Mouse (Mus musculus) lung, postnatal 0 days (tissue): Measurements from ENCODE around the gene Fdx1l.

Source experiments
- CTCF ChIP-seq: IDR thresholded peaks from 2 replicates; pipeline ENCODE4 v1.5.1; 2016; ENCODE audit warnings: antibody characterized with exemption, mild to moderate bottlenecking
- EP300 ChIP-seq: IDR thresholded peaks from 2 replicates; pipeline ENCODE4 v1.6.1; 2016; ENCODE audit warnings: antibody characterized with exemption, mild to moderate bottlenecking, control low read depth

GRCm38 (mm10) chr9:21114190-21114589 lies 40.8 kb upstream of the Fdx1l start:
- TF ChIP-seq EP300 (no peak), CTCF (no peak)
